Mouse (Mus musculus) liver, embryonic 14.5 days (tissue): ENCODE data around the gene Rps16. TPM values are rescaled to one million over a fixed set of nuclear protein-coding genes. Genes with fewer than 3 reads are reported as not detected.

Experiments
- ATAC-seq: fragments of 200-750 bp; cut with Nextera tagmentation; 2 replicates; pipeline ENCODE4 v1.8.0; 2017; ENCODE audit warnings: moderate number of reproducible peaks, mild to moderate bottlenecking, moderate library complexity; ENCODE audit not compliant: insufficient read depth
- DNase-seq, 3 experiments: peaks; one replicate each; pipeline ENCODE4 v3.0.0-alpha.2; 2012 to 2013; ENCODE audit warnings: low read depth in 3 of 3, low spot score in 3 of 3
- H3K27ac ChIP-seq: fragments of 300-500 bp; sonication (generic); 2 replicates; pipeline ENCODE4 v1.5.1; 2014; ENCODE audit warnings: moderate library complexity, mild to moderate bottlenecking, control low read depth, inconsistent platforms
- H3K27me3 ChIP-seq: fragments of 300-500 bp; sonication (generic); 2 replicates; pipeline ENCODE4 v1.6.1; 2014; ENCODE audit warnings: mild to moderate bottlenecking, low read length, moderate library complexity; ENCODE audit not compliant: control insufficient read depth, insufficient read depth
- H3K36me3 ChIP-seq: fragments of 300-500 bp; sonication (generic); replicated peaks from 2 replicates; pipeline ENCODE4 v1.6.1; 2014; ENCODE audit warnings: low read depth; ENCODE audit not compliant: control insufficient read depth, insufficient read depth
- H3K4me1 ChIP-seq, 2 experiments: fragments of 200-500 bp in 1 of 2; fragments of 300-500 bp in 1 of 2; sonication (generic) in 1 of 2; replicated peaks; 2 replicates each; pipeline ENCODE4 v1.6.1; 2012 to 2014; ENCODE audit warnings: antibody characterized with exemption in 1 of 2, inconsistent platforms in 1 of 2, low read length in 1 of 2; ENCODE audit not compliant: control insufficient read depth in 2 of 2, insufficient read depth in 2 of 2
- H3K4me2 ChIP-seq: fragments of 300-500 bp; sonication (generic); 2 replicates; pipeline ENCODE4 v1.6.1; 2014; ENCODE audit warnings: low read depth, mild to moderate bottlenecking, control low read depth, moderate library complexity
- H3K4me3 ChIP-seq, 2 experiments: fragments of 200-500 bp in 1 of 2; fragments of 300-500 bp in 1 of 2; sonication (generic) in 1 of 2; 2 replicates each; pipeline ENCODE4 v1.5.1; 2012 to 2014; ENCODE audit warnings: low read depth in 2 of 2, low read length in 2 of 2, mild to moderate bottlenecking in 2 of 2, control low read depth in 1 of 2, inconsistent platforms in 1 of 2, moderate library complexity in 1 of 2; ENCODE audit not compliant: insufficient read depth in 1 of 2
- H3K9ac ChIP-seq: fragments of 300-500 bp; sonication (generic); replicated peaks from 2 replicates; pipeline ENCODE4 v1.6.1; 2014; ENCODE audit warnings: mild to moderate bottlenecking, control low read depth, moderate library complexity
- H3K9me3 ChIP-seq: fragments of 300-500 bp; sonication (generic); 2 replicates; pipeline ENCODE4 v1.6.1; 2016; ENCODE audit warnings: low read length, mixed read lengths; ENCODE audit not compliant: control insufficient read depth
- CTCF ChIP-seq: IDR thresholded peaks from 2 replicates; pipeline ENCODE4 v1.5.1; 2016; ENCODE audit warnings: antibody characterized with exemption, low read depth, control low read depth
- EP300 ChIP-seq: IDR thresholded peaks from 2 replicates; pipeline ENCODE4 v1.6.1; 2016; ENCODE audit warnings: antibody characterized with exemption, low read depth
- WGBS: fragments of 180-500 bp; shearing (Covaris S2); extraction: QIAGEN DNeasy Blood & Tissue Kit; methylation state at CpG from one replicate; pipeline ENCODE4 v1.1.7; 2014; ENCODE audit not compliant: insufficient replicate concordance; 5-methylcytosine and 5-hydroxymethylcytosine counted together
- polyA plus RNA-seq, 2 experiments: library from polyadenylated mRNA; depleted of rRNA in 1 of 2; stranded (reverse) in 1 of 2; unstranded in 1 of 2; fragments of >200 nt; fragmentation: Nextera tagmentation in 1 of 2; extraction: Ambion mirVana in 1 of 2; gene quantifications; 2 replicates each; pipeline versions ENCODE4 v1.2.1 to v1.2.3; 2012 to 2014

Rps16 gene
- polyA plus RNA-seq, 2 experiments, result 900 to 1,209 TPM

GRCm38 (mm10) chr7:28358431-28358830 is 8.0 kb downstream of the Rps16 start:
- Histone ChIP-seq H3K9me3 (no peaks in the 10 kb centered on the region), H3K27ac (no peak overlapping the region), H3K4me3 (no peak overlapping the region), H3K27me3 (no peaks in the 10 kb centered on the region), H3K9ac (no peak overlapping the region), H3K36me3 (peaks cover 15% of the 10 kb centered on the region), H3K4me2 (no peak overlapping the region), H3K4me1 (peaks cover 0 to 10% of the 10 kb centered on the region in 2 experiments; a peak in 3 of 4 replicates)
- no peak for DNase-seq
- WGBS, result 55% methylated on average over 7 of the region's 7 CpGs
- TF ChIP-seq CTCF (no peak), EP300 (no peak)
- no peak for ATAC-seq

- WGBS, result 72% methylated on average over 10 of the region's 10 CpGs
- Histone ChIP-seq H3K27ac (no peak overlapping the region), H3K4me2 (no peak overlapping the region), H3K9ac (no peak overlapping the region), H3K4me1 (peaks cover 0 to 10% of the 10 kb centered on the region in 2 experiments; a peak in 3 of 4 replicates), H3K36me3 (peaks cover 2% of the 10 kb centered on the region; the same call in 1 of the 2 replicates), H3K27me3 (no peaks in the 10 kb centered on the region), H3K9me3 (no peaks in the 10 kb centered on the region), H3K4me3 (no peak overlapping the region)
- ATAC-seq (no peak), DNase-seq (no peak)
- no peak for TF ChIP-seq CTCF
- no peak for TF ChIP-seq EP300
Measured at GRCm38 (mm10) chr7:28359854-28360253, 9.4 kb downstream of the Rps16 start.

- no peak overlapping the region for H3K4me3 ChIP-seq
- DNase-seq (no peak), ATAC-seq (no peak)
- TF ChIP-seq EP300 (no peak), CTCF (no peak)
- no peak overlapping the region for H3K4me2 ChIP-seq
- no peak overlapping the region for H3K27ac ChIP-seq
- 74% methylated on average over 6 of the region's 6 CpGs for WGBS
- H3K9ac ChIP-seq, result no peak overlapping the region
- no peaks in the 10 kb centered on the region for H3K36me3 ChIP-seq
- no peaks in the 10 kb centered on the region for H3K27me3 ChIP-seq
- H3K4me1 ChIP-seq, result peaks cover 0 to 10% of the 10 kb centered on the region in 2 experiments; a peak in 3 of 4 replicates
- H3K9me3 ChIP-seq, result no peaks in the 10 kb centered on the region
Measured at GRCm38 (mm10) chr7:28360291-28360690, 9.8 kb downstream of the Rps16 start.

GRCm38 (mm10) chr7:28361647-28362341 is 11.3 kb downstream of the Rps16 start:
- Histone ChIP-seq H3K9ac (no peak overlapping the region), H3K4me1 (peaks cover 0 to 10% of the 10 kb centered on the region in 2 experiments; a peak in 3 of 4 replicates), H3K36me3 (no peaks in the 10 kb centered on the region), H3K27ac (no peak overlapping the region), H3K27me3 (no peaks in the 10 kb centered on the region), H3K9me3 (no peaks in the 10 kb centered on the region), H3K4me3 (no peak overlapping the region), H3K4me2 (no peak overlapping the region)
- WGBS, result 79% methylated on average over 19 of the region's 20 CpGs
- no peak for ATAC-seq
- TF ChIP-seq EP300, result no peak
- TF ChIP-seq CTCF, result no peak
- no peak for DNase-seq

- no peak overlapping the region for H3K4me3 ChIP-seq
- H3K9me3 ChIP-seq, result no peaks in the 10 kb centered on the region
- no peak for TF ChIP-seq EP300
- no peak for TF ChIP-seq CTCF
- no peak overlapping the region for H3K4me2 ChIP-seq
- H3K36me3 ChIP-seq, result no peaks in the 10 kb centered on the region
- peaks cover 0 to 8% of the 10 kb centered on the region in 2 experiments; a peak in 2 of 4 replicates for H3K4me1 ChIP-seq
- H3K27me3 ChIP-seq, result no peaks in the 10 kb centered on the region
- WGBS, result 75% methylated on average over 16 of the region's 16 CpGs
- DNase-seq (no peak), ATAC-seq (no peak)
- H3K9ac ChIP-seq, result no peak overlapping the region
- H3K27ac ChIP-seq, result no peak overlapping the region
Measured at GRCm38 (mm10) chr7:28362441-28363060, 12.1 kb downstream of the Rps16 start.
